Mouse (Mus musculus) activated CD4-positive, CD25-positive, alpha-beta regulatory T cell, adult 4 months (primary cell): ENCODE results near the gene Pemt. TPM values are rescaled to one million over a fixed set of nuclear protein-coding genes. Genes with fewer than 3 reads are reported as not detected.

Experiments used
- ATAC-seq: one replicate; pipeline ENCODE4 v1.8.0; 2017
- polyA plus RNA-seq, 2 experiments: library from polyadenylated mRNA; unstranded; fragments of 100-300 nt; shearing (Covaris generic); gene quantifications; one replicate each; pipeline ENCODE4 v1.2.1; 2017

Gene Pemt
- polyA plus RNA-seq, 2 experiments from 2014 or later: 1.5 to 2.1 TPM

DNA sequence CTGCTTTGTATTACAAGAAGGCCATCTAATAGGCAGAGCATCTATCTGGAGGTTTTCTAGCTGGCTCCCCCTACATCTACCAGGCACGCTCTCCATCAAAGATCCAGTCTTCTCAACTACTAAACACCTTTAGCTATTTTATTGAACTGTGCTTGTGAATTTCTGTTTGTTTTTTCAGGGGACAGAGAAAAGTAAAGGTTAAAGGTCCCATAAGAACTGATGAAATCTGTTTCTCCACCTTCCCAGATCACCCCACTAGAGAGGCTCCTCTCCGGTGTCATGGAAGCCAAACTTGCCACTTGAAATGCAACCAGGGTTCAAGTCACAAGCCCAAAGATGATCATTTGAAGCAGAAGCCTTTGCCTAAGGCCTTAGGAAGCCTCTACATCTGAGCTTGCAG is 2.6 kb upstream of the Pemt start:
- no peak for ATAC-seq

DNA sequence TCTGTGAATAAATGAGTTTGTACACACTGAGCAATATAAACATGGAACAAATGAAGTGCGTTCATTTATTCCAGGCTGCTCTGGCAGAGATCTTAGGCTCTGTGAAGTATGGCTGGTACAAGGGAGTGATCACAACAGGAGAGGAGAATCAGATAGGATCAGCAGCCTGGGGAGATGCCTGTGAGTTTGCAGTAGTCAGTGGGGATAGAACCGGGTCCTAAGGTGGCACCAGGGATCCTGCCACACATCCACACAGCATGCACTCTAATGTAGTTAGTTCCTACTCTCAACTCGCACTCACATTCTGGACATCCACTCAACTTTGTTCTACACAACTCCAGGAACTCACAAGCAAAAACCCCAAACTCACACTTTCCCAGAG is 622 bp downstream of the Pemt start:
- peak; percentile 17 for ATAC-seq

DNA sequence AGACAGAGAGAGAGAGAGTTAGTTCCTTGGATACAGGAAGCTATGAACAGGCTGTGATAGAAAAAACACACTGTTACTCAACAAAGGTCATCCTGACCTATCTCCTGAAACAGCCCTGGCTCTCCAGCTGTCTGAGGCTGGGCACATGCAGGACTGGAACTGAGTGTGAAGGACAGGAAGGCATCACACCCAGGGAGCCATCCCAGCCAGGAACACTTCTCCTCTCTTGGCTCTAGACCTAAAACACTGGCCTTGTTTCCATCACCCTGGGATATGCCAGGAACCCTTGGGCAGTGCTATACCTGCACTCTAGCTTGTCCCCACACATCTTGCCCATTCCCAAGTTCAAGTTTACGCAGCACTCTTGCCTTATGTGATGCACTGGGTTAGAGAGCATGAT is 1.5 kb downstream of the Pemt start:
- no peak for ATAC-seq

DNA sequence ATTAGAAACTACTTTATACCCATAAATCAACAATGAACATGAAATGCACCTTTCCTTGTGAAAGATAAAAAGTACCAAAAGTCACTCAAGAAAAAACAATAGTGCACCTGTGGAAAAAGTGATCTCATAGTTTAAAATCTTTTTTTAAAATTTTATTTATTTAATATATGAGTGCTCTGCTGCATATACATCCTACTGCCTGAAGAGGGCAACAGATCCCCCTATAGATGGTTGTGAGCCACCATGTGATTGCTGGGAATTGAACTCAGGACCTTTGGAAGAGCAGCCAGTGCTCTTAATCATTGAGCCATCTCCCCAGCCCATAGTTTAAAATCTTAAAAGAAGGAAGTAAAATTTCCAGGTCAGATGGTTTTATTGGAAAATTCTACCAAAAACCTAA is 4.0 kb downstream of the Pemt start:
- no peak for ATAC-seq

DNA sequence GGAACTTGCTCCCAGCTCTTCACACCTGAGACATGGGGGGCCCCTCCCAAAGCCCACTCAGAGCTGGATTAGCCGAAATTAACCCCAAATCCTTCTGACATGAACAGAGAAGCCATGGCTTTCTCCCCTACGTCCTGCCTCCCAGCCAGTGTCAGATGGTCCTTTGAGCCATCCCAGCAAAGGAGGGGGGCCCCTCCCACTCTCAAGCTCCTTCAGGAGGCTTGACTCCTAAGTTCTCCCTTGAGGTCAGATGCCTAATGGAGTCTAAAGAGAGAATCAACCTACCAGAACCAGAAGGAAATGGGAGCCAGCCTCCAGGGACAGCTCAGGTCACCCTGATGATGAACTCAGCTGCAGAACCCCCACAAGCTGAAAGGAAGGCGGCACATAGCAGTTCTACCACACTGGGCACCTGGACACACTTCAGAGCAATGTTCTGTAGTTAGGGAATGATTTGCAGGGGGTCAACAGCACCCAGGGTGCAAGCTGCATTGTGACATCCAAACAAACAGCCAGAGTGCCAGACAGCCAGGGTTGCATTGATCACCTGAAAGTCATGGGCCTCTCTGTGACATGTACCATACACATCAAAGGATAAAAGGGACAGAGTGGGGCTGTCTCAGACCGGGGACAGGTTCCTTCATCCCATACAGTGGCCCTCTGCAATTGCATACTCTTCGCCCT is 9.6 kb downstream of the Pemt start:
- ATAC-seq: no peak

DNA sequence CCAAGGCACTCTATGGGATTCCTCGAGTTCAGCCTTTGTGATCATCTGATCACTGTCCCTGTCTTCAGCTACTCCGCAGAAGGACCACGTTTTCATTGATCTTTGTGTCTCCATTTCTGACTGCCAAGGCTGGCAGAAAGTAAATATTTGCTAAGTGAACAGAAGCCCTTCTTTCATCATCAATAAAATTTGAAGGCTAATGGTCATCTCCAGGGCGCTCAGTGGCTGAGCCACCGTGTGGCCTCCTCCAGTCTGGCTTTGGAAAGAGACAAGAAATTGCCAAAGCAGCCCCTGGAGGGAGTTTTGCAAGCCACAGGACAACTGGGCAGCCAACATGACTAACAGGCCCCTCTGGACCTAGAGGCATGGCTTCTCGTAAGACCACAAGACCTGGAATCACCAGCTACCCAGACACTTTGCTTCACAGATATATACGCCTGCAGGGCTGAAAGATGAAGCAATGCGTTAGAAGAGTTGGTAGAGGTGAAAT is 11.3 kb downstream of the Pemt start:
- no peak for ATAC-seq

DNA sequence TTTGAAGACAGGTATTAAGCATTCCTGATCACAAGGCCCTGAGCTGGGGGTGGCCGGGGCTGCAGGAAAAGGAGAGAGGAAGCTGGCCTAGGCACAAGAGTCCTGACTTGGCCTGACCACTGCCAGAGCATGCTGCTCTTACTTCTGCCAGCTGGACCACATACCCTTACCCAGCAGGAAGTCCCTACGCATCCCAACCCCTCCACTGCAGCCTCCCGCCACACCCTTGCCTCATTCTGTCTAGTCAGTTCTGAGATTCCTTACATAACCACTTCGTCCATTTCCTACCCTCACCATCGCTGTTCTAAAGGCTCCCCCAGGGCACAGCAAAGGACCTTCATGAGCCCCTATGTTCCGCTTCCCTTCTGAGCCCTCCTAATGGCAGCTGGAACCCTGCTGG is 12.0 kb downstream of the Pemt start:
- ATAC-seq: no peak

DNA sequence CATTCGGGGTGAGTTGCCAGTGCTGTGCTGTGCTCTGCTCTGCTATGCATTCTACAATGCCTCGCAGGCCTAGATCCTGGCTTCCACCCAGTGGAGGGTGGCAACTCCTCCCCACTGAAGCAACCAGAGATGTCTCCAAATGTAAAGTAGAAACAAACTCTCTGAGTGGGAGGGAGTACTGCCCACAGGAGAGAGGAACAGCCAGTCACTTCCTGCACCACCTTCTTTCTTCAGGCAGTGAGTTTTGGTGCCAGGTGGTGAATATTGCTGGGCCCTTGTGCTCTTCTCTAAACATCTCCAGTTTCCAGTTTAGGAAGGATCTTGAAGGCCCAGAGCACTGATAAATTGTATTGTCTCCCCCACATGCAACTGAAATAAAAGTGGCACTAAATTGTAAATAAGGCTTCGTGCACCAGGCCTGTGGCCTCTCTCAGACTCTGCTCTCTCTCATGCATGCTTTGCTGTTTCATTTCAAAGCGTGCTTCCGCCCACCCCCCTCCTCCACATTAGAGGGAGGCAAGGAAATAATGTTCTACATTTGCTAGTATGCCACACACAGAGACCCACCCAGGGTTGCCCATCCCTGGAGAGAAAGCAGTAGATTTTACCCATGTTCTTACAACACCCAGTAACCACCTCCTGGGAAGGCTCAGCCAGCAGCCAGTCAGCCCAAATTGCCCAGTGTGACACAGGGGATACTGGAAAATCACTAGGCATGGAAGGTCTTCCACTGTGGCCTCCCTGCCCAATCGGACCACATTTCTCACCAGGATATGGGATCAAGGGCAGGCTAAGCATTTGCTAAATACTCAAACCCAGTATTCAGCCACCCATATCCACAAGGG is 13.5 kb downstream of the Pemt start:
- peak; percentile 63 for ATAC-seq

DNA sequence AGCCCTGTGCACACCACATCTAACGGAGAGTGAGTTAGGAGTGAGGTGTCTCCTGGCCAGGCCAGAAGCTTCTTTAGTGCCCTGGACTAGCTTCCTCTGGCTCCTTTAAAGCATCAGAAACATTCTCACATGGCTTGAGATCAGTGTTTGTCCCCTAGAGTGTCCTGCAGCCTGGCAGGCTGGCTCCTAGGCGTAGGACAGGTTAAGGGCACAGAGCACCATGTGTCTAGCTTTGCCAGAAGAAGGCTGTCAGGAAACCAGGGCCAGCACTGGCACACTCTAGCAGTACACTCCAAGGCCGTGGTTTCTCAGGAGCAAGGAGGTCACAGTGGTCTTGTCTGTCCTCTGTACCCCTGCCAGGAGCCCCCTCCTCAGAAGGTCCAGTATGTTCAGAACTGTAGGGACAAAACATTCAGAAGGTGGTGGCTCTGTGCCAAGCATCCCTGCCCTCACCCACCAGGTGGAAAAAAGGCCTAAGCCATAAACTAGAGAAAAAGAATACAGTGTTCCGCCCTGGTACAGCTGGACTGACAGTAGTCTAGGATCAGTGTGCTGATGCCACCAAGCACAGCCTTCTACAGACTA is 15.4 kb downstream of the Pemt start:
- ATAC-seq: no peak

DNA sequence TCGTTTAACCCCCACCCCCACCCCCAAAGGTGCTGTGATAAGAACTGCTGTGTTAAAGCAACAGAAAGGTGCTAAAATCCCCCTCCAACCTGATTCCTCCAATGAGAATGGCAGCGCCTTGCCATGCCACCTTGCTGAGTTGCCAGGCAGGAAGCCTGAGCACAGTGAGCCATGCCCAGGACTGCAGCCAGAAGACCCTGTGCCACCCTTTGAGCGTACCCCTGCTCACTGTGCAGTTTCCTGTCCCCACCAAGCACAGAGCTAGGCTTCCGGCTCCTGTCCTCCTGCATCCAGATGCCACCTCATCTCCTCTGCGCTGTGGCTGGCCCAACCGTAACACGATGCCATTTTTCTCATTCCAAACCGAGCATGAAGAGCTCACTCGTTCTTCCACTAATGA is 16.3 kb downstream of the Pemt start:
- ATAC-seq: no peak

DNA sequence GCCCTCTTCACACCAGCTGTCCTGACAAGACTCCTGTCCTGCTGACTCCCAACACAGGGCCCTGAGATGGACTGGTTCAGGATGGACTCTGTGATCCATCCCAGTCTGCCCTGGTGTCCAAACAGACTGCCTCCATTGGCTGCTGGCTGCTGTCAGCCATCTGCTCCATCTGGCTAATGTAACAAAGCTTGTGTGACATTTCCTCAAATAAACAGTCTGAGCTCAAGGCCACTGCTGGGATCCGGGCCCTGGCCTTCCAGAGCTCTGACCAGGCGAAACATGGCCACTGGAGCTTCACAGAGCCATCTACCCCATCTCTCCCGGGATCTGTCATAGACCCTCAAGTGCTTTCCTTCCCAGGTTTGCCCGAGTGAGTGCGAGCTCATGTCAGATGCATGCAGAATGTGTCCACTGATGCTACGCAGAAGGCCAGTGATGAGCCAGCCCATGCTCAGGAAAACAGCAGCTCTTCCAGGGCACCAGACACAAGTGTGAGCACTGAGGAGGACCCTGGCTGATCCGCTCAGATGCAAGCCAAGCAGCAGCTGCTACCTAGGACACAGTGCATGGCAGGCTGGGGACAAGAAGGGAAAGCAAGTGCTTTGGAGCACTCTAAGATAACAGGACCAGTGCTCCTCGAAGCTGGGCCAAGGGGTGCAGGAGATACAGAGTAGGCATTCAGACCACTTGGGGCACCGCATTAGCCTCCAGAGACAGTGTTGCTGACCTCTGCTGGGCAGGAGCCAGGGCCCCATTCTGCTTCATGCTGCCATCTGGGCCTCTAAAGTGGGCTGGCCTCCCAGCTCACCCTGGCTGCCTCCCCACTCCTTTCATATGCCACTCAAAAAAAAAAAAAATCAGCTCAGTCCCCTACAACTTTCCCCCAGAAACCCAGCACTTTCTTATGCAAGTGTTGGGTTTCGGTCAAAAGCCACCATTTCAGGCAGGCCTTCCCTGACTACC is 18.1 kb downstream of the Pemt start:
- ATAC-seq: no peak

DNA sequence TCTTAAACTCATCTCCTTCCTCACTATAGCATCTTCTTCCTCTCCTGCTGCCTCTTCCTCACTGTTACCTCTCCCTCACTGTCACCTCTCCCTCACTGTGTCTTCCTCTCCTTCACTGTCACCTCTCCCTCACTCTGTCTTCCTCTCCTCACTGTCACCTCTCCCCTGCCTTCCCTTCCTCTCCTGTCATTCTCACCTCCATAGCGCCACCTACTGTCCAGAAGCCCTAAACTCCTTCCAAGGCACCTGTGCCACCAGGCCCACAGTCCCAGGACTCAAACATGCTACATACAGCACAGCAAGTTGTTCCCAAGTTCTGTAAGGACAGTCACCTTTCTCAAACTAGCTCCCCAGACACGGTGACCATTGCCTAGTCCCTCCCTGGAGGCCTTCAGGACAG is 19.0 kb downstream of the Pemt start:
- peak; percentile 61 for ATAC-seq

DNA sequence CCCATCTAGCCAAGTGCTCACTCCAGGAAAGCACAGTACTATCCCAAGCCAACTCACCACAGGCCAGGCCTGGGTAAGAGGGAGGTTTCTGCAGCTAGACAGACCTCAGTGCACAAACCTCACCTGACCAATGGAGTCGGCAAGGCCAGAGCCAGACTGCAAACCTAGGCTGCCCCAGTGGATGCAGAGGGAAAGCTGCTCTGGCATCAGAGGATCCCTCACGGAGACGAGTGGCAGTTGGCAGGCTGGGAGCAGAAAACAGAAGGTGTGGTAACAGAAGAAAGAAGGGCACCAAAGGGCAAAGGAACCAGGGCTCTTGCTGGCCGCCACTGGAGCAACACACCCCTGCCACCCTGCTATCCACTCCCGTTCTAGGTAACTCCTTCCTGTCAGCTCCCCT is 20.1 kb downstream of the Pemt start:
- no peak for ATAC-seq

DNA sequence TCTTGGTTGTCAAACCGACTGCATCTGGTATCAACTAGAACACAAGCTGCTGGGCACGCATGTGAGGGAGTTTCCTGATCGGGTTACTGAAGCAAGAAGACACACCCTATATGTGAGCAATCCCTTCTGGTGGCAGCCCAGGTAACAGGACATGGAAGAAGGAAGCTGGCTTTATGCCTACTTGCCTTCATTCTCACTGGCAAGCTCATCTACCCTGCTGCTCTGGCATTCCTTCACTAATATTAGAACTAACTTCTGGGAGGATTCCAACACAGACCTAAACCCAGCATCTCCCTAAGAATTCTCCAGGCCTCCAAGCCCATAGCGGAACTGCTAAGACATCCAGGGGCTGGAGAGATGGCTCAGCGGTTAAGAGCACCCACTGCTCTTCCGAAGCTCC is 25.1 kb downstream of the Pemt start:
- ATAC-seq: no peak

DNA sequence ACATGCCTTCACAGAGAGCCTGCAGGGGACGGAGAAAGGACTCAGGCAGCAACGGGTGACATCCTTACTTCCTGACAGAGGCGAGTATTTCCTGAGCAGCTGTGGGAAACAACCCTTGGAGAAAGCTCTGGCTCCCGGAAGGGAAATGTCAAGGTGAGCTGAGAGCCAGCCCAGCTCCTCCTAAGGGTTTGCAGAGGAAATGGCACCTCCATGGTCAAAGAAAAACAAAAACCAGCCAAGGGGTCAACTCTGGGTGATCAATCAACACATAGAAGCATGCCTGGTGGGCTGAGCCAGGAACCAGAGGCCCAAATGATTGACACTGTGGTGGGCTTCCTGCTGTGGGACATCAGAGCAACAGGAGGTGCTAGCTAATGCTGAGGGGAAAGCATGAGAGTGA is 29.6 kb downstream of the Pemt start:
- ATAC-seq: no peak

DNA sequence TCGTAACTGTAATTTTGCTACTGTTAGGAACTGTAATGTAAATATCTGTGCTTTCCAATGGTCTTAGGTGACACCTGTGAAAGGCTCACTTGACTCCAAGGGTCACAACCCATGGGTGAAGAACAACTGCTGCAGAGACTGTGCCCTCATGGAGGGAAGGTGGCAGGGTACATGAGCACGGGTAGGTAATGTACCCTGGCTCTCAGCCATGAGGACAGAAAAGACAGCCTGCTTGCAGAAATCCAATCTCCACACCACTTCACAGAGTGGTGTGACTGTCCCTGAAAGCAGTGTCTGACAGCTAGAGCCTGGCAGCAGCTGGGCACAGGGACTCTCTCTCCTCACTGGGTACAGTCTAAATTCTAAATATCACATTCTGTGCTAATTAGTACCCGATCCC is 34.8 kb downstream of the Pemt start:
- ATAC-seq: no peak

DNA sequence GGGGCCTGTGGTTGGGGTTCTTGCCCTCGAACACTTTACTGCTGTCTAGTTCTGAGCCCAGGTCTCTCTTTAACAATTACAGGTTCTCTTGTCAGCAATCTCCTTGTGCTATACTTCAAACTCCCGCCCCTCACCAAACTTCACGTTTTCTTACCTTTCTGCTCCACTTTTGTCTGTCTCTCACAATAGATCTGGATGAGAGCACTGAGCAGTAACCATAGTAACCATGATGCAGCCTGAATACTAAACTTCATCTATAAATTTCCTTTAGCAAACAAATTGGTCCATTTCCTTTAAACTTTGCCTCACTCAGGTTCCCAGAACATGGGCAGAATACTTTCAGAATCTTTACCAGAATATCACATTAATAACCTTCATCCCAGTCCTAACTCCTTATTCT is 36.8 kb downstream of the Pemt start:
- no peak for ATAC-seq

DNA sequence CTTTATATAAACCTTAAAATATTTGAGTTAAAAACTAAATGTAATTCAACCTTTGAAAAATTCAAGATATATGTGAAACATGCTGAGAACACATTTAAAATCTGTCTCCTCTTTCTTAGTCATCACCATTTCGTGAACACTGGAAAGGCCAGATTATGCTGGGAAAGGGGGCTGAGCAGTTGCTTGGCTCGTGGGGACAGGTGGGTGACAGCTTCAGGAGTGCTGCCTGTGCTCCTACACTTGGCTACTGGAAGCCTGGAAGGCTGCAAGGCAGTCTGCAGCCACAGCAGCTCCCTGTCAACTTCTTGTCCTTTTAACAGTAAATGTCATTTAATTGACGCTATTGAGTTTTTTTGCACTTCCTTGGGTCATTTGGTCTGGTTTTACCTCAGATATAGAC is 40.4 kb downstream of the Pemt start:
- no peak for ATAC-seq

DNA sequence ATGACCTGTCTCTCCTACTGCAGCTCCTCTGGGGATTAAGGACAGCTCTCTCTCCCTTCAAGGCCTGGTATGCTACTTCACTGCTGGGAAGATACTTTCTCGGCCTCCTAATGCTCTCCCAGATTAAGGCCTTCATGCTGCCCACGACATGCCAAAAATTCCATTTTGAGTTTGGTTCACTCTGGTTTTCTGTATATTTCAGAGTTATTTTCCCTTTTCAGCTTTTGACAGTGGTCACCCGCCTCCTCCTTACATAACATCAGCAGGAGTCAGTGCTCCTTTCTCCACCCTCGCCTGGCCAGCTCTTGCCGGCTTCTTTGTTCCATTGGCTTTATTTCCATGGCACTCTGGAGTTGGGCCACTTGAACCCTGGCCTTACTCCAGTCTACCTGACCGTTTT is 41.6 kb downstream of the Pemt start:
- no peak for ATAC-seq

DNA sequence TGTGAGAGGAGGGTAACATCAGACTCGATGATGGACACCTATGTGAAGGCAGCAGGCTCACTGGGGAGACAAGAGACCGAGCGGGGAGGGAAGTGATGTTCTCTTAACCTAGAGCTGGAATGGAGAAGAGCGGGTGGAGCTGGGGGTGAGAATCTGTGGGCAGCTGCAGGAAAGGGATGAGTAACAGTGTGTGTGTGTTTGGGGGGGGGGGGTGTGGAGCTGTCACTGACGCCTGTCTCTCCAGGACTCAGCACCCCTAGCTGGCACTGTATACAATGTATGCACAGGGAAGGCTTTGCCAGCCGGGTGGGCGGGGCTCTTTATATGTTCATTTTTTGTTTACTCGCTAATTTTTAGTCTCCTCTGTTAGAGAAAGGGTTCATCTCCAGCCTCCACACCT is 42.5 kb downstream of the Pemt start:
- no peak for ATAC-seq

DNA sequence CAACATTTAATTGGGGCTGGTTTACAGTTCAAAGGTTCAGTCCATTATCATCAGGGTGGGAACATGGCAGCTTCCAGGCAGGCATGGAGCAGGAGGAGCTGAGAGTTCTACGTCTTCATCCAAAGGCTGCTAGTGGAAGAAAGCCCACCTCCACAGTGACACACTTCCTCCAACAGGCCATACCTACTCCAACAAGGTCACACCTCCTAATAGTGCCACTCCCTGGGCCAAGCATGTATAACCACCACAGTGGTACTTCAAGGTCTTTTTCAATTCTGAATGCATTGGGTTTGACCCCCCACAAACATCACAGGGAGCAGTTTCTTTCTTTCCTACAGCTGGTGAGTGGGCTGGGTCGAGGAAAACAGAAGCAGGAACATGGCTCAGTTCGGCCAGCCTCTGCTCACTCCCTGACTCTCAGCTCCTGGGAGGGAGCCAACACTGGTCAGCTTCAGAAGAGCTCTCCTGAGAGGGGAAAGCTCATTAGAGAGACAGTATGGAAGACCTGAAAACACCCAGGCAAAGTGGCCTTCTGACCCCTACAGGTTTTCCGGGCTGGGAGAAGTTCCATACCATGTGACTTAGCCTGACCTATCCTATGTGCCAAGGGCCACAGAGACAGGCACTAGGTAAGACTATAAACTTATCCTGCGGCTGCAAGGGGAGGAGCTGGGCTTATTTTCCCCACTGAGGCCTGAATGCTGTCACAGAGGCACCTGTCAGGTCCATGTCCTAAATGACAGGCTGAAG is 44.9 kb downstream of the Pemt start:
- ATAC-seq: no peak

DNA sequence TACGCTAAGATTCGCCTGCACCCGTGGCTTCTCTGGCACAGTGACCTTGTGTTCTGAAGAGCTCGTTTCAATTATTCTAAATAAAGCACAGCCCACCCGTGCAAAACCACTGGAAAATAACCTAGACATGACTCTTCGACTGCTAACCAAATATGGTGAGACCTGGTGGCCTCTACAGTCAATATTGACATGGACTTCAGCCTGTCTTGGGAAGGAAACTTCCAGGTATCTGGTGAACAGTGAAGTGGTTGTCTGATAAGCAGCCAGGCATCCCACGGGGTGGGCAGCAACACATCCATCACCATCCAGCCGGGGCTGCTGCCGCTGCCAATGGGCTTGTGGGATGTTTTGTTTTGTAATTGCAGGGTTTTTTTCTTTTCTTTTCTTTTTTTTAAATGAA is 52.0 kb downstream of the Pemt start:
- ATAC-seq: no peak
